Mouse (Mus musculus) bone marrow macrophage, adult 2 months (primary cell): ENCODE measurements at regions not wholly inside any gene's neighbourhood (a gene's known extent, or its start where the extent isn't known, plus 50 kb on each side); places are given as distances from the start of the nearest gene placed in this dataset.

Experiments
- CTCF ChIP-seq: IDR thresholded peaks from 2 replicates; pipeline ENCODE4 v1.5.1; 2012; ENCODE audit warnings: low read depth, mild to moderate bottlenecking, low read length, moderate library complexity
- POLR2A ChIP-seq: IDR thresholded peaks from 2 replicates; pipeline ENCODE4 v1.6.1; 2012; ENCODE audit warnings: mild to moderate bottlenecking, low read depth, low read length, borderline replicate concordance

DNA sequence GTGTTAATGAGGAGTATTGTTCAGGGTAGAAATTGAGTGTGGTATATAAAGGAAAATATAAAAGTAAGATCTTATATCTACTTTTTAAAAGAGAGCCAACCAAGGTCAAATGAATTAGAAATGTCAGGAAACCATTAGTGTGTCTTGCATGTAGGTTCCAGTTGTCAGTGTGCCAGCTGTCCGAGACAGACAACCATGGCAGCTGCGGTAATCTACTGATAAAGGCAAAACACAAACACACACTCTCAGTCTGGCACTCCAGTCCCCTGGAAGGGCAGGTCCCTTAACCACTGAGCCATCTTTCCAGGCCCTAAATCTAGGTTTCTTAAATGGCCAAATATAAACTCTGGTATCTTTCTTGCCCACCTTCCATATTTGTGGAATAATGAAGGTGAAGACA, 294.6 kb downstream of the Slc30a10 start:
- TF ChIP-seq CTCF (no peak), POLR2A (no peak)
